Mouse (Mus musculus): Measurements from ENCODE around the gene Mmp25. TPM values are rescaled to one million over a fixed set of nuclear protein-coding genes. Genes with fewer than 3 reads are reported as not detected.

The Mmp25 gene
- polyA plus RNA-seq, 1 experiment = 0.36 TPM

DNA sequence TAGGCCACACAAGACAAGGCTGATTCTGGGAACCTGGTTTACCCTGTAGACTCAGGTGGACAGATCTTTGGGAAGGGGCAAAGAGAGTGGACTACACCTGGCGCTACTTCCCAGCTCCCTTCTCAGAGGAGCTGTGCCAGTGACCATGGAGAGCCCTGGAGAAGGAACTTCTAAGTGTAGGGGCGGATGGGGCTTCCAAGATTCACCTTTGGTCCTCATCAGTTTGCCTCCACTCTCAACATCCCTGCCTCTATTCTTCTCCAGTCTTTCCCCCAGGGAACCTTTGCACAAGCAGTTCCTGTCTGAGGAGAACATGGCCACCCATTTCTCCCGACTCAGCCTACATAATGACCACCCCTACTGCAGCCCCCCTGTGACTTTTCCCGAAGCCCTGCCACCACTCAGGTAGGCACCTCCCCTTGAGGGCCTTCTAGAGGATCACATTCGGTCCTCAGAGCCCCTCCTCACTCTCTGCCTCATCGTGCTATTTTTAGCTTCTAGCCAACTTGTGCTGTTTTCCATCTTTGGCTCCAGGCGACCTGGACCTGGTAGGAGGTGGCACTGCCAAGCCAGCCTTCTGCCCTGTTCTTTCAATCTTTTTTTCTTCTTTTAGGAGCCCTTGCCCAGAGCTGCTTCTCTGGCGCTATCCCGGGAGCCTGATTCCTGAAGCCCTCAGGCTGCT, 29.3 kb upstream of the Mmp25 start:
- peak overlapping the region; percentile 93 for H3K4me3 ChIP-seq (ENCODE audit: control insufficient read depth, low read depth, low read length)
- TF ChIP-seq CTCF (IDR thresholded peaks at IDR 0.05; ENCODE audit: control insufficient read depth, insufficient read depth, insufficient replicate concordance, low read depth, low read length) (no peak), POLR2A (IDR thresholded peaks at IDR 0.05; ENCODE audit: control insufficient read depth, low read depth, low read length) (no peak)
- H3K36me3 ChIP-seq (ENCODE audit: control insufficient read depth, insufficient read depth, low read length) = no peaks in the 10 kb centered on the region
- H3K4me1 ChIP-seq (ENCODE audit: control insufficient read depth, insufficient read depth, low read length) = peaks cover 33% of the 10 kb centered on the region
- H3K27me3 ChIP-seq (ENCODE audit: control insufficient read depth, insufficient read depth, low read length) = no peaks in the 10 kb centered on the region; the same call in 1 of the 2 replicates
- no peak overlapping the region for H3K27ac ChIP-seq (ENCODE audit: control insufficient read depth, insufficient read depth, low read depth, low read length)

DNA sequence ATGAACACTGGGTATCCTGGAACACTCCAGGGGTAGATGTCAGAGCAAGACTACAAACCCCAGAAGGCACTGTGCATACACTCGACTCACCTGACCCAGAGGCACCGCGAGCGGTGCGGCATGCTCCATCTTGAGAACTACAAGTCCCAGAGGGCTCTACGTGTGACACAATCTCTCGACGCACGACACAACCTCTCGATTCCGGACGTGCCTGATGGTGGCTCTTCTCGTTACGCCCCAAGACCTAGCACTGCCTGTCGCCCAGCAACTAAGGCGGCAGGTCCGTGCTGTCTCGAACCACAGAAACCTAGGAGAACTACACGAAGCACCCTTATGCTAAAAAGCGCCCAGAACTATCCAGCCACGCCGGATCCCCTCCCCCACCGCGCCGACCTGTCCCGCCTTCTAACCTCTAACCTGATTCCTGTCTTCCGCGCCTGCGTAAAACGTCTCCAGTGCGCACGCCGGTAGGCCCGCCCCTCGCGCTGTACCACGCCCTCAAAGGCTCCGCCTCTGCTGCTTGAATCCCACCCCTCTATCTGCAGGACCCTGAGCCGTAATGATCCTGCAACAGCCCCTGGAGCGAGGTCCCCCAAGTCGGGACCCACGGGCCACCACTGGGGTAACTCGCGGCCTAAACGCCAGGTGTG, 28.5 kb upstream of the Mmp25 start, which contains the start of the genes Hcfc1r1 and Thoc6:
TSS of gene Hcfc1r1 (plus strand) at position 173 of the 650 bp plus-strand sequence.
TSS of gene Thoc6 (minus strand) at position 459 of the 650 bp plus-strand sequence.
- Histone ChIP-seq H3K27ac (ENCODE audit: control insufficient read depth, insufficient read depth, low read depth, low read length) (peak within 1 kb of the TSS; percentile 80), H3K4me3 (ENCODE audit: control insufficient read depth, low read depth, low read length) (peak within 1 kb of the TSS; percentile 93), H3K36me3 (ENCODE audit: control insufficient read depth, insufficient read depth, low read length) (no peaks in the 10 kb centered on the region), H3K27me3 (ENCODE audit: control insufficient read depth, insufficient read depth, low read length) (no peaks in the 10 kb centered on the region), H3K4me1 (ENCODE audit: control insufficient read depth, insufficient read depth, low read length) (peaks cover 28% of the 10 kb centered on the region)
- peak; percentile 85 for TF ChIP-seq POLR2A (IDR thresholded peaks at IDR 0.05; ENCODE audit: control insufficient read depth, low read depth, low read length)
- no peak for TF ChIP-seq CTCF (IDR thresholded peaks at IDR 0.05; ENCODE audit: control insufficient read depth, insufficient read depth, insufficient replicate concordance, low read depth, low read length)

DNA sequence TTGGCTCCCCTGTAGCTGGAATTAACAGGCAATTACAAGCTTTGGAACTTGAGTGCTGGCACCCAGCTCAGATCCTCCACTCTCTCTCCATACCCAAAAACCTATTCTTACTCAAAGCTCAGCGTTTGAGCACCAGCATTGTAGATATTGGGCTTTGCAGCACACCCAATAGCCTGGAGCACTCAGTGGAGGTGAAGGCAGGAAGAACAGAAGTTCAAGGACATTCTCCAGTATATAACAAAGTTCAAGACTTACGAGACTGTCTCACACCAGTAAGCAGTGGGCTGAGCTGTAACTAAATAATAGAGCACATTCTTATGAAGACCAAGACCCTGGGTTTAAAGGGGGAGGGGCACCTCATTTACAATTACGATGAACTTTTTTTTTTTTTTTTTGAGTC, 27.7 kb upstream of the Mmp25 start:
- Histone ChIP-seq H3K27me3 (ENCODE audit: control insufficient read depth, insufficient read depth, low read length) (no peaks in the 10 kb centered on the region), H3K4me1 (ENCODE audit: control insufficient read depth, insufficient read depth, low read length) (peaks cover 28% of the 10 kb centered on the region), H3K27ac (ENCODE audit: control insufficient read depth, insufficient read depth, low read depth, low read length) (no peak overlapping the region), H3K4me3 (ENCODE audit: control insufficient read depth, low read depth, low read length) (no peak overlapping the region), H3K36me3 (ENCODE audit: control insufficient read depth, insufficient read depth, low read length) (no peaks in the 10 kb centered on the region)
- no peak for TF ChIP-seq POLR2A (IDR thresholded peaks at IDR 0.05; ENCODE audit: control insufficient read depth, low read depth, low read length)

DNA sequence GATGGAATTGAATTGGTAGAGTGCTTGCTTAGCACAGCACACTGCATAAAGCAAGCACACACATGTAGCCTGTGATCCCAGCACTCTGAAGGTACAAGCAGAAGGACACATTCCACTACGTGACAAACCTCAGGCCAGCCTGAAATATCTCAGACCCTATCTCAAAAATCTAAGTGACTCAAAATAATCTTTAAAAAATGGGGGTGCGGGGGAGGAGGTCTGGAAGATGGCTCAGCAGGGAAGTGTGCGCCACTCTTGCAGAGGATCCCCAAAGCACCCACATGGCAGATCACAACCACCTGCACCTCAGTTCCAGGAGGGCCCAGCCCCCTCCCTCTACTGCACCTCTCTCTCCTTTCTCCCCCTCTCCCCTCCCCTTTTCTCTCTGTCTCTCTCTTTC, 26.4 kb upstream of the Mmp25 start:
- Histone ChIP-seq H3K4me3 (ENCODE audit: control insufficient read depth, low read depth, low read length) (no peak overlapping the region), H3K4me1 (ENCODE audit: control insufficient read depth, insufficient read depth, low read length) (peaks cover 18% of the 10 kb centered on the region), H3K27me3 (ENCODE audit: control insufficient read depth, insufficient read depth, low read length) (no peaks in the 10 kb centered on the region), H3K27ac (ENCODE audit: control insufficient read depth, insufficient read depth, low read depth, low read length) (no peak overlapping the region), H3K36me3 (ENCODE audit: control insufficient read depth, insufficient read depth, low read length) (no peaks in the 10 kb centered on the region)
- TF ChIP-seq POLR2A (IDR thresholded peaks at IDR 0.05; ENCODE audit: control insufficient read depth, low read depth, low read length) = no peak
- no peak for TF ChIP-seq CTCF (IDR thresholded peaks at IDR 0.05; ENCODE audit: control insufficient read depth, insufficient read depth, insufficient replicate concordance, low read depth, low read length)

DNA sequence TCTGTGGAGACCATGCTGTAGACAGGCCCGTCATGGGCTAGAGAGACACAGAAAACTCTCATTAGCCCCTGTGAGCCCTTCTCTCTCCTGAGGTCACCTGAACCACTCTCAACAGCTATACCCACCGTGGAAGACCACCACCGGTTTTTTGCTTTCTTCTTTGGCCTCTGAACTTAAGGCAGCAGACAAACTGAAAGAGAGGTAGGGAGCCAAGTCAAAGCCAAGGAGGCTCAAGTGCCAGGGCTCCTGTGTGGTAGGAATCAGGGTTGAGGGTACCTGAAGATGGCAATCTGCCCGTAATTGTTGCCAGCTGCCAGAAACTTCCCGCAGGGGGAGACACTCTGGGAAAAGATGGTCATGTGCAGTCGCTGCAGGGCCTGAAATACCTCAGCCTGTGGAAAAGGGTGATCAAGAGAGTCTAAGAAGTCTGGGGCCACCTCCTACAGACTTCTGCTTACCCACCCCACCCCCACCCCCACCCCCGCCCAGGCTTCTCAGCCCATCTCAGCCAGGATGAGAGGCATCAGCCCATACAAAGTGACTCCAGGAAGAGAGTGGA, 25.5 kb upstream of the Mmp25 start:
- H3K27ac ChIP-seq (ENCODE audit: control insufficient read depth, insufficient read depth, low read depth, low read length) = no peak overlapping the region

DNA sequence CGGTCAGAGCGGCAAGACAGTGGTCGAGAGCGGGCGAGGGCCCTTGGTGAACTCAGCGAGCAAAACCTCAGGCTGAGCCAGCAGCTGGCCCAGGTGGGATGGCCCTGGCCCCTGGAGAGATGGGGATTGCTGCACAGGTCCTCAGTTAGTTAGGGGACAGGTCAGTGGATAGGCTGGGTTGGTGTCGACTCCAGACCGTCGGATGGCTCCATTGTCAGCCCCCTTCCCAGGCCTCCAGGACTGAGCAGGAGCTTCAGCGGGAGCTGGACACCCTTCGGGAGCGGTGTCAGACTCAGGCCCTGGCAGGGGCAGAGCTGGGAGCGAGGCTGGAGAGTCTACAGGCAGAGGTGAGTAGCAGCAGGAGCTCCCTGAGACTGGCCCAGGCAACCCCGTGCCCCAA, 20.4 kb upstream of the Mmp25 start:
- Histone ChIP-seq H3K36me3 (ENCODE audit: control insufficient read depth, insufficient read depth, low read length) (no peaks in the 10 kb centered on the region), H3K27me3 (ENCODE audit: control insufficient read depth, insufficient read depth, low read length) (no peaks in the 10 kb centered on the region), H3K4me1 (ENCODE audit: control insufficient read depth, insufficient read depth, low read length) (peaks cover 26% of the 10 kb centered on the region), H3K4me3 (ENCODE audit: control insufficient read depth, low read depth, low read length) (no peak overlapping the region), H3K27ac (ENCODE audit: control insufficient read depth, insufficient read depth, low read depth, low read length) (no peak overlapping the region)
- TF ChIP-seq POLR2A (IDR thresholded peaks at IDR 0.05; ENCODE audit: control insufficient read depth, low read depth, low read length) (no peak), CTCF (IDR thresholded peaks at IDR 0.05; ENCODE audit: control insufficient read depth, insufficient read depth, insufficient replicate concordance, low read depth, low read length) (no peak)

More for the DNA sequence above, 25.5 kb upstream of the Mmp25 start:
- Histone ChIP-seq H3K4me1 (ENCODE audit: control insufficient read depth, insufficient read depth, low read length) (peaks cover 14% of the 10 kb centered on the region), H3K36me3 (ENCODE audit: control insufficient read depth, insufficient read depth, low read length) (no peaks in the 10 kb centered on the region), H3K4me3 (ENCODE audit: control insufficient read depth, low read depth, low read length) (no peak overlapping the region), H3K27me3 (ENCODE audit: control insufficient read depth, insufficient read depth, low read length) (no peaks in the 10 kb centered on the region)
- no peak for TF ChIP-seq POLR2A (IDR thresholded peaks at IDR 0.05; ENCODE audit: control insufficient read depth, low read depth, low read length)
- TF ChIP-seq CTCF (IDR thresholded peaks at IDR 0.05; ENCODE audit: control insufficient read depth, insufficient read depth, insufficient replicate concordance, low read depth, low read length) = no peak

DNA sequence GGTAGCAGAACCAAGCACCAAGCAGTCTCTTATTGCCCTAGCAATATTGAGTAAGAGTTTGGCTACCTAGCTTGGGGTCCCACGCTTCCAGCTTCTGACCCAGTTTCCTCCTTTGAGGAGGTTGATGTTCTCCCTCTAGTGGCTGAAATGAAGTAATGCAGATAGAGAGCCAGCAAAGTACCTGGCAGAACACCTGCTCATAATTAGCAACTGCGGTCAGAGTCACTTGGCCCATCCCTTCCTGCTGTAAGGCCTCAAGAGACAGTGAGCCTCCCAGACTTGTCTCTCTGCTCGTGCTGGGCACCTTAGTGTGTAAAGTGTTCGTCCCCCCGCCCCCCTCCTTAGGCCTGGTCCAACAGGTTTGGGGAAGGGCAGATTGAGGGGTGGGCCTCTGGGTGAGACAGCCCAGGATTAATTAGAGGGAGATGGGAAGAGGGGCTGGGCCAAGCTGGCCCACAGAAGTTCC, 19.5 kb upstream of the Mmp25 start:
- TF ChIP-seq POLR2A (IDR thresholded peaks at IDR 0.05; ENCODE audit: control insufficient read depth, low read depth, low read length) (no peak), CTCF (IDR thresholded peaks at IDR 0.05; ENCODE audit: control insufficient read depth, insufficient read depth, insufficient replicate concordance, low read depth, low read length) (peak; percentile 33; the same call in 1 of the 2 replicates)
- Histone ChIP-seq H3K4me1 (ENCODE audit: control insufficient read depth, insufficient read depth, low read length) (peaks cover 26% of the 10 kb centered on the region), H3K4me3 (ENCODE audit: control insufficient read depth, low read depth, low read length) (no peak overlapping the region), H3K27me3 (ENCODE audit: control insufficient read depth, insufficient read depth, low read length) (no peaks in the 10 kb centered on the region), H3K27ac (ENCODE audit: control insufficient read depth, insufficient read depth, low read depth, low read length) (no peak overlapping the region), H3K36me3 (ENCODE audit: control insufficient read depth, insufficient read depth, low read length) (no peaks in the 10 kb centered on the region)

Measured in testis, adult 2 months (tissue).